Mouse (Mus musculus): ENCODE results near the gene Dcpp3. TPM values are rescaled to one million over a fixed set of nuclear protein-coding genes. Genes with fewer than 3 reads are reported as not detected.
A peak's percentile ranks its signal among the peaks of the same experiment; 100 is the strongest.
"Not testable (repeated sequence)": the region's sequence is repeated elsewhere in the genome, so short reads cannot be mapped to it uniquely, and the experiment has no call there.

Dcpp3 gene
- not detected in 2 replicates for polyA plus RNA-seq (2012; ENCODE audit: insufficient read depth, insufficient read length, missing spikeins)

- H3K4me1 ChIP-seq (ENCODE audit: control insufficient read depth, insufficient read depth, low read length); H3K4me3 ChIP-seq (ENCODE audit: insufficient read depth, low read length); H3K27ac ChIP-seq (ENCODE audit: insufficient read depth, low read depth, low read length): not testable (repeated sequence)
These were observed at the start of gene Dcpp3 for GRCm38 (mm10) chr17:23917158-23917557. TSS of gene Dcpp3 (plus strand) at chr17:23917458.

- no peak for TF ChIP-seq CTCF (IDR thresholded peaks at IDR 0.05; ENCODE audit: low read depth, low read length)
- H3K4me3 ChIP-seq (ENCODE audit: insufficient read depth, low read length): no peak within 1 kb of the TSS
- H3K27ac ChIP-seq (ENCODE audit: insufficient read depth, low read depth, low read length): no peak within 1 kb of the TSS
These were observed 49.5 kb upstream of the Dcpp3 start, which contains the start of gene Prss21 for GRCm38 (mm10) chr17:23867756-23868155. TSS of gene Prss21 (plus strand) at chr17:23868056.

DNA sequence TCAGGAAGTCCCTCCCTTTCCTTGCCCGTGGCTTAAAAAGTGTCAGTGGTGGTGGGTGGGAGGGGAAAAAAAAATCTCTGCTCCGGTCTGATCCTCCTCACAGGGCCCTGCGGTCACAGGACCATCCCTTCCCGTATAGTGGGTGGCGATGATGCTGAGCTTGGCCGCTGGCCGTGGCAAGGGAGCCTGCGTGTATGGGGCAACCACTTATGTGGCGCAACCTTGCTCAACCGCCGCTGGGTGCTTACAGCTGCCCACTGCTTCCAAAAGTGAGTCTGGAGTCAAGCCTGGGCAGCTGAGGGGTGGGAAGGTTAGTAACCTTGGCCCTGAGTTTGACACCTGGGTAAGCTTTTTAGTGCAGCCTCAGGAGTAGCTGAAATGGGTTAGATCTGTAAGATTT is 48.7 kb upstream of the Dcpp3 start:
- no peak for TF ChIP-seq POLR2A (IDR thresholded peaks at IDR 0.05; ENCODE audit: borderline replicate concordance, low read depth, low read length)
- TF ChIP-seq CTCF (IDR thresholded peaks at IDR 0.05; ENCODE audit: low read depth, low read length): no peak
- Histone ChIP-seq H3K4me3 (ENCODE audit: insufficient read depth, low read length) (no peak overlapping the region), H3K4me1 (ENCODE audit: control insufficient read depth, insufficient read depth, low read length) (no peaks in the 10 kb centered on the region), H3K27ac (ENCODE audit: insufficient read depth, low read depth, low read length) (no peak overlapping the region)

More at GRCm38 (mm10) chr17:23867756-23868155, 49.5 kb upstream of the Dcpp3 start, which contains the start of gene Prss21:
- no peaks in the 10 kb centered on the region for H3K4me1 ChIP-seq (ENCODE audit: control insufficient read depth, insufficient read depth, low read length)

- H3K4me3 ChIP-seq (ENCODE audit: insufficient read depth, low read length): no peak overlapping the region
- TF ChIP-seq CTCF (IDR thresholded peaks at IDR 0.05; ENCODE audit: low read depth, low read length) (peak; percentile 69), POLR2A (IDR thresholded peaks at IDR 0.05; ENCODE audit: borderline replicate concordance, low read depth, low read length) (no peak)
- H3K4me1 ChIP-seq (ENCODE audit: control insufficient read depth, insufficient read depth, low read length): no peaks in the 10 kb centered on the region
- H3K27ac ChIP-seq (ENCODE audit: insufficient read depth, low read depth, low read length): no peak overlapping the region
These were observed 43.1 kb upstream of the Dcpp3 start for GRCm38 (mm10) chr17:23873884-23874856.

DNA sequence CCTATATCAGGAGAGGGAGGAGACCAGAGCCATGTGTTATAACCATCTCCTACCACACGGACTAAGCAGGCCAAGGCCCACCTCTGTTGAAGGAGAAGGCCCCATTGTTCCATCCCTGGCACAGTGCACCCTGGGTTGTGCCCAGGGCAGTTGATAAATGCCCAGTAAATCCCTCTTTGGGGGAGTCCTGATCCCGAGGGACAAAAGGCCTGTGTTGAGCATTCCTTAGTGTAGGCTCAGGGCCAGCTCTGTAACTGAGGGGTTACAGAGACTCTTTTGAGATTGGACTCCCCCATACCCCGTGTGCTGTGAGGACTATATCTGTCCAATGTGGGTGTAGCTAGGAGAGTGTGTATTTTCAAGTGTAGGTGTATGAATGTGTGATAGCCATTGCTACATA is 40.5 kb upstream of the Dcpp3 start:
- TF ChIP-seq CTCF (IDR thresholded peaks at IDR 0.05; ENCODE audit: low read depth, low read length) (no peak), POLR2A (IDR thresholded peaks at IDR 0.05; ENCODE audit: borderline replicate concordance, low read depth, low read length) (no peak)
- no peak overlapping the region for H3K4me3 ChIP-seq (ENCODE audit: insufficient read depth, low read length)

DNA sequence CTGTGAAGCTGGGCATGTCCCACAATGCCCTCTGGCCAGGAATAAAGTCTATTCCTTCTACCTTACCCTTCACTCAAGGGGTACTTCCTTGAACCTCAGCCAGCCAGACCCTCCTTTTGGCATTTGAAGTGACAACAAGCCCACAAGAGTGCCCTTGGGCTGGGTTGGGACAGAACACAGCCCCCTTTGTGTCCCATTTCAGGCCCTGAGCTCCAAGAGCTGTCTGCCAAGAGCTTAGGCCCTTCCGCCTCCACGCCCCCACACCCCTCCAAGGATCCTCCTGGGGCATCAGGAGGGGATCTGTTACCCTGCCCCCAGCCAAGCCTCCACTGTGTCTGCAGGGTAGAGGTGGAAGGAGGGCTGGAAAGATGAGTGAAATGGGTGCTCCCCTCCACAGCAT is 40.1 kb upstream of the Dcpp3 start:
- TF ChIP-seq POLR2A (IDR thresholded peaks at IDR 0.05; ENCODE audit: borderline replicate concordance, low read depth, low read length) (no peak), CTCF (IDR thresholded peaks at IDR 0.05; ENCODE audit: low read depth, low read length) (no peak)
- Histone ChIP-seq H3K4me1 (ENCODE audit: control insufficient read depth, insufficient read depth, low read length) (no peaks in the 10 kb centered on the region), H3K27ac (ENCODE audit: insufficient read depth, low read depth, low read length) (no peak overlapping the region), H3K4me3 (ENCODE audit: insufficient read depth, low read length) (no peak overlapping the region)

More for the DNA sequence above, 40.5 kb upstream of the Dcpp3 start:
- Histone ChIP-seq H3K27ac (ENCODE audit: insufficient read depth, low read depth, low read length) (no peak overlapping the region), H3K4me1 (ENCODE audit: control insufficient read depth, insufficient read depth, low read length) (no peaks in the 10 kb centered on the region)

DNA sequence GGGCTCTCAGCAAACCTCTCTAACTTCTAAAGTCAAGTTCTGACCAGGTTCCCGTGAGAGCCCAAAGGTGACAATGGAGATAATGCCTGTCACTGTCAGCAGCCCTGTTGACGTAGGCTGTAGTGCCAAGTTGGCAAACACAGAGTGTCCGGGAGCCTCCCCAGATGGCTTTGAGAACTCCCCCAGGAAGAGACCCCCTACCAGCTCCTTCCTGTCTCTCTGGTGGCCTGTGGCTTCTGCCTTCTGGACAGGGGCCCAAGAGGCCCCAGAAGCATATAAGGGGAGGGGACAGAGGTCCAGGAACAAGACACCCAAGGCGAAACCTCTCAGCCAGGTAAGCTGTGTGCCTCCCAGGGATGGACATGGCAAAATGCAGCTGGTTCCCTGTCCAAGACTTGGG is 36.7 kb upstream of the Dcpp3 start, which contains the start of the genes Dcpp1 and Dcpp2:
Gene Dcpp1, plus strand, starts transcription at position 301 of the 400 bp plus-strand sequence.
Gene Dcpp2, plus strand, starts transcription at position 305 of the 400 bp plus-strand sequence.
- not testable (repeated sequence) for H3K27ac ChIP-seq (ENCODE audit: insufficient read depth, low read depth, low read length); H3K4me1 ChIP-seq (ENCODE audit: control insufficient read depth, insufficient read depth, low read length); H3K4me3 ChIP-seq (ENCODE audit: insufficient read depth, low read length)

- peak overlapping the region; percentile 56 for H3K27ac ChIP-seq (ENCODE audit: insufficient read depth, low read depth, low read length)
These were observed 7.3 kb downstream of the Dcpp3 start for GRCm38 (mm10) chr17:23924531-23925007.

DNA sequence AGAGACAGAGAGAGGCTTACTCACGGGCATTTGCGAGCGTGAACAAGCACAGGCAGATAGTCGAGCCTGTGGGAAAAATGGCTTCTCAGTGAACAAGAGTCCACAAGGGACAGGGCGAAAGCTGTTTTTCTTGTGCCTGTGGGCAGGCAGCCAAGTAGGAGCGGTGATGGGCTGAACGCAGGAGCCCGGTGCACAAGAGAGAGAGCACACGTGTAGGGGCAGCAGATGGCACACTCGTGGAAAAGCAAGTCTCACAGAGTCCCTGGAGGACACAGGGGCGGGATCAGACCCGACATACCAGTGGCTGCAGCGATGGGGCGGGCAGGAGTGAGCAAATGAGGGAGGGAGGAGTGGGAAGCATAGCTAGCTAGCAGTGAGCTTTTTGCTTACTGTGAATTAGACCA is 7.8 kb downstream of the Dcpp3 start:
- TF ChIP-seq CTCF (IDR thresholded peaks at IDR 0.05; ENCODE audit: low read depth, low read length): no peak; the same call in 1 of the 2 replicates
- no peak for TF ChIP-seq POLR2A (IDR thresholded peaks at IDR 0.05; ENCODE audit: borderline replicate concordance, low read depth, low read length)

More at GRCm38 (mm10) chr17:23924531-23925007, 7.3 kb downstream of the Dcpp3 start:
- Histone ChIP-seq H3K4me1 (ENCODE audit: control insufficient read depth, insufficient read depth, low read length) (peaks cover 7% of the 10 kb centered on the region), H3K4me3 (ENCODE audit: insufficient read depth, low read length) (peak overlapping the region; percentile 65)
- TF ChIP-seq POLR2A (IDR thresholded peaks at IDR 0.05; ENCODE audit: borderline replicate concordance, low read depth, low read length) (no peak), CTCF (IDR thresholded peaks at IDR 0.05; ENCODE audit: low read depth, low read length) (no peak)

GRCm38 (mm10) chr17:23931157-23931556 is 13.9 kb downstream of the Dcpp3 start:
- Histone ChIP-seq H3K4me1 (ENCODE audit: control insufficient read depth, insufficient read depth, low read length) (peaks cover 2% of the 10 kb centered on the region; the same call in 1 of the 2 replicates), H3K27ac (ENCODE audit: insufficient read depth, low read depth, low read length) (no peak overlapping the region), H3K4me3 (ENCODE audit: insufficient read depth, low read length) (no peak overlapping the region)
- no peak for TF ChIP-seq CTCF (IDR thresholded peaks at IDR 0.05; ENCODE audit: low read depth, low read length)
- TF ChIP-seq POLR2A (IDR thresholded peaks at IDR 0.05; ENCODE audit: borderline replicate concordance, low read depth, low read length): no peak

More for the DNA sequence above, 7.8 kb downstream of the Dcpp3 start:
- peak overlapping the region; percentile 62 for H3K4me3 ChIP-seq (ENCODE audit: insufficient read depth, low read length)
- peak overlapping the region; percentile 52 for H3K27ac ChIP-seq (ENCODE audit: insufficient read depth, low read depth, low read length)
- H3K4me1 ChIP-seq (ENCODE audit: control insufficient read depth, insufficient read depth, low read length): peaks cover 7% of the 10 kb centered on the region

Data from bone marrow macrophage, adult 2 months (primary cell).